Mouse (Mus musculus) stomach, postnatal 0 days (tissue): ENCODE results near the gene Elfn1. TPM values are rescaled to one million over a fixed set of nuclear protein-coding genes. Genes with fewer than 3 reads are reported as not detected.

Experiments used
- ATAC-seq: fragments of 200-750 bp; cut with Nextera tagmentation; 2 replicates; pipeline ENCODE4 v1.8.0; 2017; ENCODE audit not compliant: low FRiP score, low TSS enrichment
- DNase-seq: peaks from one replicate; pipeline ENCODE4 v3.0.0-alpha.2; 2016; ENCODE audit warnings: low spot score
- H3K27ac ChIP-seq: fragments of 300-500 bp; sonication (generic); replicated peaks from 2 replicates; pipeline ENCODE4 v1.5.1; 2014; ENCODE audit warnings: mild to moderate bottlenecking, control low read depth
- H3K27me3 ChIP-seq: fragments of 300-500 bp; sonication (generic); 2 replicates; pipeline ENCODE4 v1.6.1; 2014; ENCODE audit warnings: low read length; ENCODE audit not compliant: control insufficient read depth, insufficient read depth
- H3K36me3 ChIP-seq: fragments of 300-500 bp; sonication (generic); 2 replicates; pipeline ENCODE4 v1.6.1; 2014; ENCODE audit warnings: low read length, mixed read lengths; ENCODE audit not compliant: control insufficient read depth, insufficient read depth
- H3K4me1 ChIP-seq: fragments of 300-500 bp; sonication (generic); replicated peaks from 2 replicates; pipeline ENCODE4 v1.6.1; 2014; ENCODE audit warnings: antibody characterized with exemption; ENCODE audit not compliant: control insufficient read depth, insufficient read depth
- H3K4me2 ChIP-seq: fragments of 300-500 bp; sonication (generic); replicated peaks from 2 replicates; pipeline ENCODE4 v1.6.1; 2014; ENCODE audit warnings: low read depth, mild to moderate bottlenecking, control low read depth, moderate library complexity
- H3K4me3 ChIP-seq: fragments of 300-500 bp; sonication (generic); 2 replicates; pipeline ENCODE4 v1.5.1; 2014; ENCODE audit warnings: low read depth, low read length, control low read depth
- H3K9ac ChIP-seq: fragments of 300-500 bp; sonication (generic); 2 replicates; pipeline ENCODE4 v1.6.1; 2014; ENCODE audit warnings: mild to moderate bottlenecking, low read length, control low read depth, mixed read lengths
- H3K9me3 ChIP-seq: fragments of 300-500 bp; sonication (generic); 2 replicates; pipeline ENCODE4 v1.6.1; 2016; ENCODE audit warnings: low read length; ENCODE audit not compliant: control insufficient read depth
- CTCF ChIP-seq: IDR thresholded peaks from 2 replicates; pipeline ENCODE4 v1.5.1; 2016; ENCODE audit warnings: antibody characterized with exemption, low read depth, mild to moderate bottlenecking, moderate library complexity
- EP300 ChIP-seq: optimal IDR thresholded peaks from 2 replicates; pipeline ENCODE3; 2016; ENCODE audit warnings: antibody characterized with exemption
- WGBS: fragments of 180-500 bp; shearing (Covaris S2); extraction: QIAGEN DNeasy Blood & Tissue Kit; methylation state at CpG from one replicate; pipeline ENCODE4 v1.1.7; 2014; 5-methylcytosine and 5-hydroxymethylcytosine counted together
- polyA plus RNA-seq: library from polyadenylated mRNA; unstranded; fragments of >200 nt; fragmentation: Nextera tagmentation; extraction: Ambion mirVana; gene quantifications from 2 replicates; pipeline ENCODE4 v1.2.1, GENCODE M21; 2015

Elfn1 gene
- polyA plus RNA-seq, 1 experiment from 2014 or later, result 0.12 TPM

DNA sequence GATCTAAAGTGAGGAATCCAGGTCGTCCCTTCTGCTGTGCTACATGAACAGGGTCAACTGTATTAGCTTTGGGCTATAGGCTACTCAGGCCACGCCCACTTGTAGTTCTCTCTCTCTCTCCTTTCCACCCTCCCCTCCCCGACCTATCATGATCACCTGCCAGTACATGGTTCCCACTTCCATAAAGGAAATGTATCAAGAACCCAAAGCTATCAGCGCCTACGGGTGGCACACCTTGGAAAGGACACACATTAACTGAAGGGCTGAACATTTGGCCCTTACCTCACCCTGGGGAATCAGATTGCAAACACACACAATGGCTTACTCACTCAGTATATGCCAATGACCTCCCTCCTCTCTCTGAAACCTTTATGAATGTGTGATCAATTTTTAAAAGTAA, 28.0 kb upstream of the Elfn1 start:
- TF ChIP-seq EP300, result no peak
- 0 out of 2 replicates have a peak, but pooled peaks have one; percentile 17 for TF ChIP-seq CTCF
- no peak overlapping the region for H3K4me2 ChIP-seq
- no peaks in the 10 kb centered on the region for H3K36me3 ChIP-seq
- ATAC-seq, result peak; percentile 93
- H3K27me3 ChIP-seq, result no peaks in the 10 kb centered on the region
- H3K4me3 ChIP-seq, result no peak overlapping the region
- H3K9me3 ChIP-seq, result no peaks in the 10 kb centered on the region
- no peak overlapping the region for H3K9ac ChIP-seq
- 64% methylated on average over 5 of the region's 5 CpGs for WGBS
- no peaks in the 10 kb centered on the region for H3K4me1 ChIP-seq
- H3K27ac ChIP-seq, result no peak overlapping the region
- DNase-seq, result peak; percentile 58

DNA sequence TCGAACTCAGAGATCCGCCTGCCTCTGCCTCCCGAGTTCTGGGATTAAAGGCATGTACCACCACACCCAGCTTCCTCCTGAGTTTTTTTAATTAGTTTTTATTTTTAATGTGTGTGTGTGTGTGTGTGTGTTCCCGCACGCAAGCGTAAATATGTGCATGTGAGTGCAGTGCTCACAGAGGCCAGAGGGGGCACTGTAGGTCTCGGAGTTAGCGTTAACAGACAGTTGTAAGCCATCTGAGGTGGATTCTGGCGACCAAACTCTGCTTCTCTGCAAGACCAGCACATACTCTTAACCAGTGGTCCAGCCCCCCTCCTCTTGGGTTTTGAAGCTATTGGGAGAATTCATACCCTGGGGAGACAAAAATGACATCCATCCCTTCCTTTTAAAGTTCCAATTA, 26.6 kb upstream of the Elfn1 start:
- WGBS, result 92% methylated on average over 9 of the region's 9 CpGs
- Histone ChIP-seq H3K27ac (no peak overlapping the region), H3K9me3 (no peaks in the 10 kb centered on the region), H3K4me3 (no peak overlapping the region), H3K9ac (no peak overlapping the region), H3K27me3 (no peaks in the 10 kb centered on the region), H3K4me2 (no peak overlapping the region), H3K36me3 (no peaks in the 10 kb centered on the region), H3K4me1 (no peaks in the 10 kb centered on the region)
- no peak for DNase-seq
- no peak for TF ChIP-seq EP300
- TF ChIP-seq CTCF, result no peak
- ATAC-seq, result no peak

DNA sequence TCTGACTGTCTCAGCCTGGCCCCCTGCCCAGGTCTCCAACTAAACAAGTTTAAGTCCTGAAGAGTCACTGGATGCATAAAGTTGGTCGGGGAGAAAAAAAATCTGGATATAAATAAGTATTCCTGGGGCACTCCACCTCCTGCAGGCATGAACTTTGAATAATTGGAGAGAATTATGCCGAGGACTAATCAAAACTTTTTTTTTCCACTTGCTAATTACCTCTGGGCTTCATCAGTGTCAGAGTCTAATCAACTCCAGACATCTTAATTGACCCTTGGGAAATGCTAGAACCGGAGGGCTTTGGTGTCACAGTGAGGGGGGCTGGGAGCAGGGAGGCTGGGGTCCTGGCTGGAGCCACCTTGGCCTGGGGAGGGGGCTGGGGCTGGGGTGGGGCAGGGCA, 19.1 kb upstream of the Elfn1 start:
- 16% methylated on average over 3 of the region's 3 CpGs for WGBS
- no peak overlapping the region for H3K9ac ChIP-seq
- H3K4me3 ChIP-seq, result no peak overlapping the region
- H3K36me3 ChIP-seq, result no peaks in the 10 kb centered on the region
- H3K27ac ChIP-seq, result no peak overlapping the region
- H3K4me2 ChIP-seq, result no peak overlapping the region
- no peaks in the 10 kb centered on the region for H3K9me3 ChIP-seq
- no peak for DNase-seq
- H3K4me1 ChIP-seq, result no peaks in the 10 kb centered on the region
- no peak for ATAC-seq
- no peak for TF ChIP-seq CTCF
- no peak for TF ChIP-seq EP300
- no peaks in the 10 kb centered on the region for H3K27me3 ChIP-seq

DNA sequence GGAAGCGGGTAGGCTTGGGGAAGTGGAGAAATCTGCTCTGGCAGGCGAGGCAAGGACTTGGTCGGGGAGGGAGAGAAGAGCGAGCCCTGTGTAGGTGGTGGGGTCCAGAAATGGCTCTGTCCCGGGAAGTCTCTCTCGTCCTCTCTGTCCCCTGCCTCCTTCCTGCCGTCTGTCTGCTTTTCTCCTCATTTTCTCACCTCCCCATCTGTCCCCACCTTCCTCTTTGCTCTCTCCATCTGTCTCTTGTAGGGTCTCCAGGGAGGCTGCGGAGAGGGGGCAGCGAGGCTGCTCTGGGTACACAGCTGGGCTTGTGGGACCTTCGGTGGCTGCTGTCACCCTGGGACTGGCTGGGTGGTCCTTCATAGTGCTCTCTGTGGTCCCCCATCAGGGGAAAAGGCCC, 18.4 kb upstream of the Elfn1 start:
- Histone ChIP-seq H3K4me2 (no peak overlapping the region), H3K9me3 (no peaks in the 10 kb centered on the region), H3K4me3 (no peak overlapping the region), H3K4me1 (no peaks in the 10 kb centered on the region), H3K36me3 (no peaks in the 10 kb centered on the region), H3K9ac (no peak overlapping the region), H3K27ac (no peak overlapping the region), H3K27me3 (no peaks in the 10 kb centered on the region)
- DNase-seq, result no peak
- no peak for ATAC-seq
- 43% methylated on average over 7 of the region's 10 CpGs for WGBS
- TF ChIP-seq CTCF, result no peak
- TF ChIP-seq EP300, result no peak

DNA sequence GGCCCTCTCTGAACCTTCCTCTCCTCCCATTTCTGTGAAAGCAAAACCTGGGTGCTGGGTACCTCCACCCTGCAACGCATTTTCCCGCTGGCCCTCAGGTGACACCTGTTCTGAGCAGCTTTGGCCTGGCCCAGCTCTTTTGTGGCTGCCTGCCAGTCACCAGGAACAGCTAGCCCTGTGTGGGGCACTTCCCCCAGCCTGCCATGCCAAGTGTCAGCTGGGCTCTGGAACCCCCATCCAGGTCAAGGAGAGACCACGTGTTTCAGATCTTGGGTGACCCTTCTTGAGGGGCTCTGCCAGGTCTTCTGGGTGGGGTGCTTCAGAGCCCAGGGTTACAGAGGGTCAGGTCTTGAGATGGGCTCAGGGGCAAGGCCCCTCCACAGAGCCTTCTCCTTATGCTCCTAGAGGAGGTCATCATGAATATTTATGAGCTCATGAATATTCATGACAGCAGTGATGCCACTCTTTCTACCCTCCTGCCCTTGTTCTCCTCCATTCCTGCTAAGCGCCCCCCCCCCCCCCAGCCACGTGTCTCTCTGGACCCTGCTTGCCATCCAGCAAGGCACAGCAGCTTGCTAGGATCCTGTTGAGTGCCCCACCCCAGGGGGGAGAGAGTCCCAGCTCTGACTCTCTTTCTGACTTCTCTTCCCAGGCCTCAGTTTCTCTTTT, 15.3 kb upstream of the Elfn1 start:
- WGBS, result 42% methylated on average over 4 of the region's 5 CpGs
- Histone ChIP-seq H3K27ac (no peak overlapping the region), H3K9me3 (no peaks in the 10 kb centered on the region), H3K4me3 (no peak overlapping the region), H3K4me2 (no peak overlapping the region), H3K9ac (no peak overlapping the region), H3K4me1 (no peaks in the 10 kb centered on the region), H3K27me3 (no peaks in the 10 kb centered on the region), H3K36me3 (no peaks in the 10 kb centered on the region)
- DNase-seq (no peak), ATAC-seq (no peak)
- TF ChIP-seq CTCF, result no peak
- no peak for TF ChIP-seq EP300

DNA sequence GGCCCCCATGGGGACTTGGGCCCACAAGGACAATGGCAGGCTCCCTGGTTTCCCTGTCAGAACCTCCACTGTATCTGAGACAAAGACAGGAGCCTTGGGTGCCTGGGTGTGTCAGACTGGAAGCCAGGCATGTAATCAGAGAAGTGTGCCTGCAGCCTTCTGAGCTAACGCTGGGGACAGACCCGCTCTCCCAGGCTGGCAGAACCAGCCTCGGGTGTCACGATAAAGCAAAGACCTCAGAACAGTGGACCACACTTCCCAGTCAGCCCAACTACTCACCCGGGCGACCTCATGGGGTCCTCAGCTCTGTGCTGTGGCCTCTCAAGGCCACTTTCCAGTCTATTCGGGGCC, 14.8 kb upstream of the Elfn1 start:
- 45% methylated on average over 7 of the region's 7 CpGs for WGBS
- H3K27me3 ChIP-seq, result no peaks in the 10 kb centered on the region
- no peak overlapping the region for H3K4me3 ChIP-seq
- DNase-seq, result no peak
- no peak for TF ChIP-seq EP300
- no peak for TF ChIP-seq CTCF
- no peak overlapping the region for H3K4me2 ChIP-seq
- no peak for ATAC-seq
- H3K9ac ChIP-seq, result no peak overlapping the region
- no peaks in the 10 kb centered on the region for H3K9me3 ChIP-seq
- no peak overlapping the region for H3K27ac ChIP-seq
- H3K4me1 ChIP-seq, result no peaks in the 10 kb centered on the region
- H3K36me3 ChIP-seq, result no peaks in the 10 kb centered on the region
